Mouse (Mus musculus) c-Kit-positive CD71-positive TER-119-negative erythroid progenitor cells, embryonic 14.5 days (primary cell): ENCODE results near the gene Heatr4.
"Not testable (repeated sequence)": the region's sequence is repeated elsewhere in the genome, so short reads cannot be mapped to it uniquely, and the experiment has no call there.

Experiments
- DNase-seq: peaks from one replicate; pipeline ENCODE4 v3.0.0-alpha.2; 2013; ENCODE audit warnings: low read depth

The Heatr4 gene

DNA sequence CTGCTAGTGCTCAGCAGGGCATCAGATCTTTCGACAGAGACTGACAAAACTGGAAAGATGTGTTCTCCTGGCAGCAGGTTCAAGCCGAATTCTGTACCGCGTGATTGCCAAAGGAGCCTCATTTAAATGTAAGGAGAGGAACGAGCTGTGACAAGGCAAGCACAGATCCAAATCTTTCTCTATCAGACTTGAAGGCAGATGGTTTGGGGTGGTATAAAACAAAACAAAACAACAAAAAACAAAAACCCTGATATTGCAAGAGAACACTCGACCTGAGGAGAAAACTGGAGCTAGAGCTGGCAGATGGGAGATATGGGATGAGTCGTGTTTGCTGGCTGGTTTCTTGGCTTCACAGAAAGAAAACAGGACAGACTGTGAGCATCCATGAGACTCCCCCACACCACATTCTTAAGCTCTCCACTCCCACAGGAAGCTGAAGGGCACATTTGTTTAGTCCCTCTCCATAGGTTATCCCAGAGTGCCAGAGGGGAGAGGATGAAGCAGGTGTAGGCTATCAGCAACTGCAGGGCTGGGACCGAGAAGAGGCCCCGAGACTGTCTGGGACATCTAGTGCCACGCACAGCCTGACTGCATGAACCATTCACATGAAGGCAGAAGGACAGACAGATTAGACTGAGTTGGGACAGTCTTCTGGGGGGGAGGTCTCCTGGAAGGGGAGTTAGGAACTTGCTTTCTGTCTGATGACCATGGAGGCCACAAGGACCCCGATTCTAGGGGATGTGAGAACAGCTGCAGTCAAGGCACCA is 13.9 kb upstream of the Heatr4 start:
- DNase-seq: no peak

DNA sequence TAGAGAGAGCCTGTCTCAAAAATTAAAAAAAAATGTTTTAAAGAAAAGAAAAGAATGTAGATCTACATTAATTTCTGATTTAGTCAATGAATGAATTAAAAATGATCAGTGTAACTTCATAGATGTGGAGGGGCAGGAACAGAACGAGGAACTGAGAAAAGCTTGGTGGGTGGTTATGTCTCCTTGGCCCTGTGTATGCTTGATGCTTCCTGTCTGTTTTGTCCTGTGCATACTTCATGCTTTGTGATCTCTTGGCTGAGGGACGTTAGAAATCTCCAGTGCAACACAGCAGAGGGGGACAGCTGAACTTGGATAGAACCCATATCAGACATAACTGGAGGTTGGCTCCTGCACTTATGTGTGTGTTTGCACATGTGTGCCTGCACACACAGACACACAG is 12.6 kb upstream of the Heatr4 start:
- DNase-seq: no peak

DNA sequence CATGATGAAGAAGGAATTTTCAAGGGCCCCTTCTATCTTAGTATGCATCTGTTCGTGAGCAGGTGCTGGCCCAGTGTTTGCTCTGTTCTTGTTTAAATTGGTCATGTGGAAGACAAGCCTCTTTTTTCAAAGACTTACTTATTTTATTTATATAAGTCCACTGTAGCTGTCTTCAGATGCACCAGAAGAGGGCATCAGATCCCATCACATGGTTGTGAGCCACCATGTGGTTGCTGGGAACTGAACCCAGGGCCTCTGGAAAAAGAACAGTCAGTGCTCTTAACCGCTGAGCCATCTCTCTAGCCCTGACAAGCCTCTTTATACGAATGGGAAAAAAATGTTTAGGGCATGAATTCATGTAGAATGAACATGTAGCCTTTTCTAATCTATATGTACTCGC is 4.7 kb upstream of the Heatr4 start:
- DNase-seq: no peak

DNA sequence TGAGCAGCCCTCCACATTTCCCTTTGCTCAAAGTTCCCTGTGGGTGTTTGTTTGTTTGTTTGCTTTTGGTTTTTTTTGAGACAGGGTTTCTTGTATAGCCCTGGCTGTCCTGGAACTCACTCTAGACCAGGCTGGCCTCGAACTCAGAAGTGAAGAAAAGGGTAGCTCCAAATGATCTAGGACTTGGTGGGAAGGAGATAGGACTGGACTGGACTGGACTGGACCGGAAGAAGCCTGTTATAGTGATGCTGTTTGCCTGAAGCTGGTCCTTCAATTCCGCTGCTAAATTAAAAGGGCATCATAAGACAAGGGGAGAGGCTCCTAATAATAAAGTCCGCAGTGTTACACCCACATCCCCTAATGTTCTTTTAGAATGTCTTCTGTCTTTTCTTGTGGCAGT is 3.8 kb upstream of the Heatr4 start:
- DNase-seq: no peak

DNA sequence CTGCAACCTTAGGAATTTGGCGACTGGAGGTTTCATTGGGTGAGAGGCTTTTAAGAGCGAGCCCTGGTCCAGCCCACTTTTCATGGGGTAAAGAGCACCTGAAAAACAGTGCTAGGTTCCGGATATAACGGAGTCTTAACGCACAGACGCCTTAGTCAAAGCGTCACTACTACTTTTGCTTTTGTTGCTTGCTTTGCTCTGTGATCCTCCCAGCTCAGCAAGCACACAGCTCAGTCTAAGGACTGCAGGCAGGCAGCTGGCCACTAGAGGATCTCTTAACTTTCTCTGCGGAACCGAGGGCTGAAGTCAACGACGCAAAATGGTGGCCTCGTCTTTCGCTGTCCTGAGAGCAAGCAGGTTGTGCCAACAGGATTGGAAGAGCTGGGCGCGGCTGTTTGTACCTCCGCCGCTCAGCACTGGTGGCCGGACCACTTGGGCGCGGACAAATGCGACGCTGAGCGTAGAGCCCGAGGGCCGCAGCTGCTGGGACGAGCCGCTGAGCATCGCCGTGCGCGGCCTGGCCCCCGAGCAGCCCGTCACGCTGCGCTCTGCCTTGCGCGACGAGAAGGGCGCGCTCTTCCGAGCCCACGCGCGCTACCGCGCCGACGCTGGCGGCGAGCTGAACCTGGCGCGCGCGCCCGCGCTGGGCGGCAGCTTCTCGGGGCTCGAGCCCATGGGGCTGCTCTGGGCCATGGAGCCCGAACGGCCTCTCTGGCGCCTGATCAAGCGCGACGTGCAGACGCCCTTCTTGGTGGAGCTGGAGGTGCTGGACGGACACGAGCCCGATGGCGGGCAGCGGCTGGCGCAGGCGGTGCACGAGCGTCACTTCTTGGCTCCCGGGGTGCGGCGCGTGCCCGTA is 3.2 kb upstream of the Heatr4 start, which contains the start of gene Acot2:
Acot2 (plus strand) TSS at position 279 of the 859 bp plus-strand sequence.
- peak; percentile 53 for DNase-seq

DNA sequence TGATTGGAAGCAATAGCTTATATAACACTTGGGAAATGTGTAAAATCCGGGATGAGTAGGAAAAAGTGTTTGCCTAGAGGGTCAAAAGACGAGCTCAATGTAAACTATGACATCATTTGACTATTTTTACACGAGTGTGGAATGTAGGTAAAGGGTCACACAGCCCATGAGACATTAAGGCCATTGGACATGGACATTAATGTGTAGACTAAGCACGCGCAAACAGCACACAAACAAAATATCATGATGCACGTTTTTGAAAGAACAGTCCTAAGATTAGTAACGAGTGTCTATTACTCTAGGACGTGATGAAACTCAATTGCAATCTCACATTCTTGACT is 2.6 kb upstream of the Heatr4 start:
- no peak for DNase-seq

DNA sequence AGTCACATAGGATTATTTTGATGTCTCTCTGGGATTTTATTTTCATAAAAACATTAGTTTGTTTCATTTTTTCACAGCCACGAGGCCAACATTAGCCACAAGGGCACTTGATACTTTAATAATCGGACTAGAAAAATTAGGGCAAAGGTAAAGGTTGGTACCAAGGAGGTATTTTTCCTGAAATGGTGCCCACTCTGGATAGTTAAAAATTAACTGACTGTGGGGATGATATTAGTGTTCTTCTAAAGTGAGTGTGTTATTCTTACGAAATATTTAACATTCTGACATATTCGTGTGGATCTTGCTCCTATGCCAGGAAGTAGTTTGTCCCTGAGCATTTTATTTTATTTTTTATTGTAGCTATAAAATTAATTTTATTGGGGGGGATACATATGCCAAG is 3.0 kb downstream of the Heatr4 start:
- no peak for DNase-seq

DNA sequence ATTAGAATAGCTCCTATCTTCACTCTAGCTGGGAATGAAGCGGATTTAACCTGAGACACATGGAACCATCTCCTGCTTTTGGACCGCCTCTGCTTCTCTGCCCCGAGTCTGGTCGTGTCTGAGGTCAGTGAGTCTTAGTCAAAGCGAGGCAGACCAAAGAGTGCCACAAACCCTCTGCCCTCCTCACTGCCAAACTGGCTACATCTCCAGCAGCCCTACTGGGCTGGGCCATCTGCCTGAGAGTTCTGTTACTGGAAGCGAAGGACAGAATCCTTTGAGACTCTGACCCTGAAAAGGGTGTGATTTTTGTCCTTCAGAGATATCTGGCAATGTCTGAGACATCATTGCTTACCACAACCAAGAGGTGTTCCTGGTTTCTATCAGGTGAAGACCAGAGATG is 5.8 kb downstream of the Heatr4 start:
- no peak for DNase-seq

DNA sequence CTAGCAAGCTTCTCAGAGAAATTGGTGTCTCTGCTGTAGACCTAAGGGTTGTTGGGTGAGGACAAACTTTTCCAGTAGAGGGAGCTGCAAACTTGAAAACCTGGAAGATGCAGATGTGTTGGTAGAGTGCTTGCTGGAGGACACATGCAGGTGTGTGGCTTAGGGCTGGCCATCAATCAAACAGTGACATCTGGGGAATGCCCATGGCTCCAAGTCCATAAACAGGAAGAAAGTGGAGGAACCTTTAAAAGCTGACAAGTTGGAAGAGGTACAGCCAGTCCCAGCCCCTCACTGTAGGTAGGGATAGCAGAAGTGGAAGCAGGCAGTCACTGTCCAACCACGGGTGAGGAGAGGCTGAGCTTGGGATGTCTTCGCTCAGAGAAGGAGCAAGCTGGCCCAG is 12.5 kb downstream of the Heatr4 start:
- DNase-seq: no peak

DNA sequence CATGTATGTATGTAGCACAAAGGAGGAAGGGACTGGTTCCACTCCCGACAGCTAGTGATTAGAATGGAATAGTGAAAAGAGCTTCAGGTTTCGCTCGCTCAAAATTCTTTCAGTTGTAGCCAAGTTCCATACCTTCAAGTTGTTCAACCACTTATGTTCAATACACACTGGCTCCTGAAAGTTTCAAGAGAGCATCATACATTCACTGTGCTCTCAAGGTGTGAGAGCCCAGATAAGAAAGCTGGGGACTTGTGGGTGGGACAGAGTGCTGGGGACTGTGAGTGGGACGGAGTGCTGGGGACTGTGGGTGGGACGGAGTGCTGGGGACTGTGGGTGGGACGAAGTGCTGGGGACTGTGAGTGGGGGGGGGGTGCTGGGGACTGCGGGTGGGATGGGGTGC is 19.4 kb downstream of the Heatr4 start:
- DNase-seq: no peak

DNA sequence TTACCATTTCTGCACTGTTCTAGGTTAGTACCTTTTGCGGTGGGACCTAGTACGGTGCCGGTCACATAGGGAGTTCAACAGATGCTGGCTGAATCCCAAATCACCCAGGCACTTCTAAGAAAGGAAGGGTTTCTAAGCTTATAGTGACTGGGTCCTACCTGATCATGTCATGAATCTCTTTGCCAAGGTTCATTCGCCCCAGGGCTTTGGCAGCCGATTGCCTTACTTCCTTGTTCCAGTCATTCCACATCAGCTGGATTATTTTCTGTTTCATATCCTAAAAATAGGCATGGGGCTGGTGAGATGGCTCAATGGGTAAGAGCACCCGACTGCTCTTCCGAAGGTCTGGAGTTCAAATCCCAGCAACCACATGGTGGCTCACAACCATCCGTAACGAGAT is 26.4 kb downstream of the Heatr4 start:
- no peak for DNase-seq

DNA sequence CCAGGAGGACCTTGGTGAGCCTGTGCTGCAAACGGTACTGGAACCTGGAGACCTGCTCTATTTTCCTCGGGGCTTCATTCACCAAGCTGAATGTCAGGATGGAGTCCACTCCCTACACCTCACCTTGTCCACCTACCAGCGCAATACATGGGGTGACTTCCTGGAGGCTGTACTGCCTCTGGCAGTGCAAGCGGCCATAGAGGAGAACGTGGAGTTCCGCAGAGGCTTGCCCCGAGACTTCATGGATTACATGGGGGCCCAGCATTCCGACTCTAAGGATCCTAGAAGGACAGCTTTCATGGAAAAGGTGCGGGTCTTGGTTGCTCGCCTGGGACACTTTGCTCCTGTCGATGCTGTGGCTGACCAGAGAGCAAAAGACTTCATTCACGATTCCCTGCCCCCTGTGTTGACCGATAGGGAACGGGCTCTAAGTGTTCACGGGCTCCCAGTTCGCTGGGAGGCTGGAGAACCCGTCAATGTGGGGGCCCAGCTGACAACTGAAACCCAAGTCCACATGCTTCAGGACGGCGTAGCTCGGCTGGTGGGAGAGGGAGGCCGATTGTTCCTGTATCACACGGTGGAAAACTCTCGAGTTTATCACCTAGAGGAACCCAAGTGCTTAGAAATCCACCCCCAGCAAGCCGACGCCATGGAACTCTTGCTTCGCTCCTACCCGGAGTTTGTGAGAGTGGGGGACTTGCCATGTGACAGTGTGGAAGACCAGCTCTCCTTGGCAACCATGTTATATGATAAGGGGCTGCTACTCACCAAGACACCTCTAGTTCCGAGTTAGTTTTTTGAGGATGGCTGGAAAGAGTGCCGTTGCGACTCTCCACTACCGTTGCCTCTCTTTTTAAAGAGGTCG is 32.7 kb downstream of the Heatr4 start:
- DNase-seq: no peak

DNA sequence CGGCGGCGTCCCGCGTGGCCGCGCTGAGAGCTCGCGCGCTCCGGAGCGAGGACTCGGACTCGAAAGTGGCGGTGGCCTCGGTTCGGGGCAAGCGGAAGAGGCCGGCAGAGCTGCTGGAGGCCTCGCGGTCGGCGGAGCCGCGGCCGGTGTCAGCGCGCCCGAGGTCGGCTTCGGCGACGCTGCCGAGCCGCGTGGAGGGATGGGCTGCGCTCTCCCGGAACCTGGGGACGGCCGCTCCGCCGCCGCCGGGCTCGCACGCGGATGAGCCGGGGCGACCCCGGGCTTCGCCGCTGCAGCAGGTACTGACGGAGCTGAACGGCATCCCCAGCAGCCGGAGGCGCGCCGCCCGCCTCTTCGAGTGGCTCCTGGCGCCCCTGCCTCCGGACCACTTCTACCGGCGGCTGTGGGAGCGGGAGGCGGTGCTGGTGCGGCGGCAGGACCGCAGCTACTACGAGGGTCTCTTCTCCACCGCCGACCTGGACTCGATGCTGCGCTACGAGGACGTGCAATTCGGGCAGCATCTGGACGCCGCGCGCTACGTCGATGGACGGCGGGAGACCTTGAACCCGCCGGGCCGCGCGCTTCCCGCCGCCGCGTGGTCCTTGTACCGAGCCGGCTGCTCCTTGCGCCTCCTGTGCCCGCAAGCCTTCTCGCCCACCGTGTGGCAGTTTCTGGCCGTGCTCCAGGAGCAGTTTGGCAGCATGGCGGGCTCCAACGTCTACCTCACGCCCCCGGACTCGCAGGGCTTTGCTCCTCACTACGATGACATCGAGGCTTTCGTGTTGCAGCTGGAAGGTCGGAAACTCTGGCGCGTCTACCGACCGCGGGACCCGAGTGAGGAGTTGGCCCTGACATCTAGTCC is 33.6 kb downstream of the Heatr4 start:
- DNase-seq: no peak

DNA sequence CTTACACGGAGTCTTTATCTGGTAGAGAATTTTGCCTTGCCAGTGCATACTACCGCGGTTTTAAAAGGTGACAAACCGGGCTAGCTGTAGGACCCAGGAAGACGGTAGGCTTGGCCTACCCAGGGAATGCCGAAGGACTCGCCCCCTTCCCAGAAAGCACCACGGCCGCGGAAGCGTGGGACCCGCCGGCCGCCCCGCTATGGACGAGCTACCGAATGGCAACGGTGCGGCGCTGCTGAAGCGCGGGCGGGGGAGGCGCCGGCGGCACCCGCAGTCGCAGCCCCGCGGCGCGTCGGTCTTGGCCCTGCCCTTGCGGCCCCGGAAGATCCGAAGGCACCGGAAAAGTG is 34.2 kb downstream of the Heatr4 start, which contains the start of gene Riox1:
Riox1 (plus strand) TSS at position 116 of the 347 bp plus-strand sequence.
- peak; percentile 72 for DNase-seq

DNA sequence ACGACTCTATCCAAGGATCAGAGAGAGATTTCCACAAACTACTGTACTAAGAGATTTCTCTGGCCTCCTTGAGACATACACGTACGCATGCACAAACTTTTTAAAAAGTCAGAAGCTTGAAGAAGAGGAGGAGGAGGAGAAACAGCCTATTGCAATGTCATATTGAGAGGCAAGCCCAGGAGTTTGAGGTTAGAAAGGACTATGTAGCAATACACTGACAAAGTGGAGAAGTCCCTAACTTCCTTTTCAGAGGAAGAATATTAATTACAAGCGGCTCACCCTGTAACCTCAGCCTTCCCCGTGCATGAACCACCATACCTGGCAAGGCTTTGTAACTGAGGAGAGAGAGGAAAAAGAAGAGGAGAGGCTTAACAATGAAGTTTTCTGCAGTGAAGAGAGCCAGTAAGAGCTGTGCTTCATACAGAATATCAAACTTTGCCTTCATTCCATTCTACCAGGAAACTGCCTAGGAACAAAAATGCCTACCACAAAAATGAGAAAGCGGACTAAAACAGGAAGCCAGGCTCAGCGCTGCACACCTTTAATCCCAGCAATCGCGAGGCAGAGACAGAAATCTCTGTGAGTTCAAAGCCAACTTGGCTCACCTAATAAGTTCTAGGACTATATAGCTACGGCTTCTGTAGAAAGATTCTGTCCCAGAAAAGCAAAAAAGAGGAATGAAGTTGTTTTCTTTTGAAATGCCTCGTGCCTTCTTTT is 34.7 kb downstream of the Heatr4 start:
- DNase-seq: no peak

DNA sequence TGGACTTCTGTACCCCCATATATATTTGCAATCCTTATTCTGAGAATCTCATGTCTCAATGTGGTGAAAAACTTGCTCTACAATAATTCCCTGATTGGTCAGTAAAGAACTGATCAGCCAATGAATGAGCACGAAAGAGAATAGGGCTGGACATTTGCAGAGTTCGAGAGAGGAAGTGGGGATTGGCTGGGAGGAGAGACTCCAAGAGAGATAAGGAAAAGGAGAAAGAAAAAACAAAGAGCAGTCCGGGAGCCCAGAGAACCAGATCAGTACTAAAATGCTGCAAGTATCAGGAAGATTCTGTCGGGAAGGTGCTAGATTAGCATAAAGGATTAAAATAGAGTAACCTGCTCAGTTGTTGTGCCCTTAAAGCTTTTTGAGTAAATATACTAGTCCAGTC is 35.6 kb downstream of the Heatr4 start:
- DNase-seq: peak; percentile 64

DNA sequence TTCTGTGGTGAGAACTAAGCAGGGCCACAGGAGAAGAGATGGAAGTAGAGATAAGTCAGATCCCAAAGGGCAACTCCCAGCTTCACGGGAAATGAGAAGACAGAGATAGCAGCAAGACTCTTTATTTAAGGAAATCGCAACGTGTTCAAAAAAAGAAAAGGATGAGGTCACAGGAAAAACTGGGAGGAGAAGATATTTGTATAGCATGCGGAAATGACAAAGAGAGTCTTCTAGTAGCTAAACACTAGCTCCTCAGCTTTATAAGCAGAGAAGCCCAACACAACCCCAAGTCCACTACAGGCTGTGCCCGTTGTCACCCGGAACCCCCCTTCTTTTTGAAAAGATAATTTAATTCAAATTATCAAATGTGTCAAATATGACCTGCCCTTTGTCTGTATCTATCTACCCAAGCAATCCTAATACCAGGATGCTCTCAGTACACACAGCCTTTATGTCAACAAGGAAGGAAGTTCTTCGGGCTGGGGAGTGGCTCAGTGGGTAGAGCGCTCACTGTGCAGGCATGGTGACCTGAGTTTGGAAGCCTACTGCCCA is 37.3 kb downstream of the Heatr4 start:
- no peak for DNase-seq

DNA sequence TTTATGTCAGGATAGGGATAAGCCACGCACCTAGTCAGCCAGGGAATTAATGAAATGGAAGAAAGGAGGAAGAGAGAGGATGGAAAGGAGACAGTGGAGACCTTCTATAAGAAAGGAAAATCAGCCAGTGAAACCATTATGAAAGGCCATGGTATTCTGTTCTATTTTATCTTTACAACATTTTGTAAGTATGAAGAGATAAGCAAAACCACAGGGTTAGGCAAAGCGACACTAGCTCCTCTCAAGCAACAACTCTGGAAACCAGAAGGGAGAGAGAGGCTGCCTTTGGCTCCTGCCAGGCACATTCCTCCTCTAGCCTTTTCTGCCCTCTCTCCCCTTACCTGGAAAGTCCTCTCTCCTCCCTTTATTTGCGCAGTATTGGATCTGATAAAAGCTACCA is 42.7 kb downstream of the Heatr4 start:
- no peak for DNase-seq

DNA sequence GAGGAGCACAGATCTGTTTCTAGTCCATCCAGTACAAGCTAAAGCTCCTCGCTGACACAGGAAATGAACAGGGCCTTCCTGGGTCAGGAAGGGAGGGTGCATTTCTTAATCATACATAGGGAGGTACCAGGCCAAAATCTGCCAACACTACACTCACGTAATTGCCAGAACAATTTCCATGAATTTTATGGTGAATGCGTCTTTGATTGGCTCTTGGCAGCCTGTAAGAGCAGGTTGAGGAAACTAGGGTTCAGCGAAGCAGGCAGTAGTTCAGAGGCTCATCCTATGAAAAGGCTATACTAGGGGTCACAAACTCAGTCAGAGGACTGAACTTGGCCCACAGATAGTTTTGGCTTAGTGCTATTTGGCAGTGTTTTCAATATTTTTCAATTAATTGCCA is 44.6 kb downstream of the Heatr4 start:
- DNase-seq: no peak

DNA sequence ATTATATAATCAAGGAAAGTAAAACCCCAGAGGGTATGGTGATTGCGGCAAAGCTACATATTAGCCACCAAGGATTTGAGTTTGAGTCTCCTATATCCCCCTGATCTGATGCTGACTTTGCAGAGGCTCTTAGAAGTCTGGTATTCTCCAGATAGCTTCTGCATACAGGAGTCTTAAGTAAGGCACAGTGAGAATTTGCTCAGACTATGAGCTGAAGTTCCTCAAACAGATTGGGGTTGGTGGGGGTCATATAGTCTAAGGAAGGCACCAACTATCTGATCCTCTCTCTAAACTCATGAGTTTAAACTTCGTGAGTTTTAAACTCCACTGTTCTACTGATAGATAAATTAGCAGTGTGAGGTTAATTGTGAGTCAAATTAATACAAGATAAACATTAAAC is 45.3 kb downstream of the Heatr4 start:
- DNase-seq: no peak

DNA sequence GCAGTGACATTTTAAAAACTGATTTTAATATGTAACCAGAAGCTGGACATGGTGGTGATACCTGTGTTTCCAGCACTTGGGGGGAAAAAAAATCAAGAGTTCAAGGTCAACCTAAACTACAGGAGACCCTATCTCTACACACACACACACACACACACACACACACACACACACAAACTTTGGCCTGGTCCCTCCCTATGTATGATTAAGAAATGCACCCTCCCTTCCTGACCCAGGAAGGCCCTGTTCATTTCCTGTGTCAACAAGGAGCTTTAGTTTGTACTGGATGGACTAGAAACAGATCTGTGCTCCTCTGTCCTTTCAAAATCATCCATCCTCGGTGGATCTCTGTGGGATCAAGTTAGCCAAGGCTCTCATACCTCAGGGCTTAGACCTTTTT is 46.1 kb downstream of the Heatr4 start:
- DNase-seq: not testable (repeated sequence)
